Mouse (Mus musculus) lung, postnatal 25 days (tissue): ENCODE results near the gene Gm3642.
"Not testable (repeated sequence)": the region's sequence is repeated elsewhere in the genome, so short reads cannot be mapped to it uniquely, and the experiment has no call there.

Source experiments
- DNase-seq: peaks from one replicate; pipeline ENCODE4 v3.0.0; 2022; ENCODE audit warnings: low spot score

Gm3642 gene

DNA sequence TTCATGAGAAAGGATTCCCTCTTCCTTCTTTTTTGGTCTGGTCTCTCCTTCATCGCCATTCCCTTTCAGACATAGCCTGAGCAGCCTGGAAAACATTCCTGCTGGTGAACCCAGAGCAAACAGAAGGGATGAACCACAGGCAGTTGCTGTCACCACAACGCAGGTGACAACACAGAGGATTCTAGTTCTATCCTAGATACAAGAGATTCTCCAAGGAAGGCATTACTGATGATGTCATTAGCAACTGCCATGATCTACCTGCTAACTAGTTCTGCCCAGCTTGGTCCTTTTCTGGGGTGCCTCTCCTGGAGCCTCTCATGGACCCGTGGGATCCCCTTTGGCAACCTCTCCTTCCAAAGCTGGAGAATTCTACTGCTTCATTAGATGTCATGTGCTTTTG is at the start of gene Gm3642:
Gm3642 (minus strand) TSS at position 101 of the 400 bp plus-strand sequence.
- DNase-seq: not testable (repeated sequence)

GRCm38 (mm10) chr14:6889521-6890012 is 49.5 kb upstream of the Gm3642 start, which contains the start of gene Gm3667:
Gm3667 (minus strand) TSS chr14:6889962.
- not testable (repeated sequence) for DNase-seq

DNA sequence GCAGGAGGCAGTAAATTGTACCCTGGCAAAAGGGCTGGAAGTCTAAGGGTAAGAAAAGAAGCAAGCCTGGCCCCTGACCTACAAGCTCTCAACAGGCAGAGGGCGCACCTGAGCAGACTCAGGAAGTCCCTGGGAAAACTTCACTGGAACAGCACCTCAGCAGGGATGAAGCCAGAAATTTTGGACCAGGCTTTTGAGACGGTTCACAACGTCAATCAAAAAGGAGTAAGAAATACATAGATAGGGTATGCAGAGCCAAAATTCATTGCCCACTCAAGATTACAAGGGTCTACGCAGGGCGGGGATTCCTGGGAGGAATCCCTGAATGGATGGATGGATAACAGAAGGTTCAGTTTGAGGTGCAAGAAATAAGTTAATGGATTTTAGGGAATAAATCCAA is 48.7 kb upstream of the Gm3642 start:
- not testable (repeated sequence) for DNase-seq

DNA sequence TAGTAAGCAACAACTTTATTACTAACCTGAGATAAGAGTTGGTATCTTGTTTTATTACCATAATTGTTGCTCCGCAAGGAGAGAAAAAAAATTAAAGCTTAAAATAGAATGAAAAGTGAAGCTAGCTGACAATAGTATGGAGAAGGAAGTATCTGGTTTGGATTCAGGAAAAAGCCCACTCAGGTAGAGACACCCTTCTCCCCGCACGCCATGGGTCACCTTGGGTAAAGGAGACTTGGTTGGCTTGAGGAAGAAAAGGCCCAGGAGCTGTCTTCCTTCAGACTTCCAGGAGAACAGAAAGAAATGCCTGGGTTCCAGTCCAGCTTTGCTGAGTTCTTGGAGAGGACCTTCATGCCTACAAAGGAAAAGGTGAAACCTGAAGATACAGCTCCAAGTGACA is 16.8 kb downstream of the Gm3642 start:
- not testable (repeated sequence) for DNase-seq
